Mouse (Mus musculus) left cerebral cortex, postnatal 4 days (tissue): ENCODE data around the gene Galnt7. TPM values are rescaled to one million over a fixed set of nuclear protein-coding genes. Genes with fewer than 3 reads are reported as not detected.

Experiments
- DNase-seq: peaks from one replicate; pipeline ENCODE4 v3.0.0-alpha.2; 2022
- intact Hi-C: fragments of 180-260 bp; cut with DNase I; formaldehyde crosslinking; loops from one replicate; pipeline ENCODE4 v1.15.1; 2025
- total RNA-seq, 2 experiments: library from RNA; stranded (reverse); gene quantifications; 2 replicates each; pipeline ENCODE4 v1.2.3; 2021

Gene Galnt7
- total RNA-seq: 10 to 100 TPM; 10.9 to 13.0 TPM

DNA sequence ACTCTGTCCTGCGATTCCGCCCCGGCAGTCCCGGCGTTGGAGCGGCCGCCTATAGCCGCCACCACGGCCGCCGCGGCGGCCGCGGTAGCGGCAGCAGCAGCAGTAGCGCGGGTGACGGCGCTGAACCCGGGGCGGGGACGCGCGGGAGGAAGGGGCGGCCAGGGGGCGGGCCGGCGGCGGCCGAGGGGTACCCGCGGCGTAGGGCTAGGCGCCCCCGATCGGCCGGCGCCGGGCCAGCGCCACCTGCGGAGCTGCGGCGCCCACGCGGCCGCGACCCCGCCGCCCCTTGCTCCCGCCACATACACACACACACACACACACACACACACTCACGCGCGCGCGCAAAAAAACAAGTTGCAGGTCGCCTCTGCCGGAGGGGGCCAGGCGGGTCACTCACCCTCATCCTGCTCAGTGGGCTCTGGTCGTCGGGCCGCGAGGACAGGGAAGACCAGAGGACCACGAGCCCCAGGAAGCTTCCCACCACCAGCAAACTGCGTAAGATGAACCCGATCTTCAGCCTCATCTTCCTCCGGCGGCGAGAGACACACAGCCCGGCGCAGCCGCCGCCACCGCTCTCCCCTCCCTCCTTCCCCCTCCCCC is at the start of gene Galnt7:
TSS of gene Galnt7 (minus strand) at position 577 of the 600 bp plus-strand sequence.
- intact Hi-C loops: loop anchor here (5.0 to 10.0 kb wide), 2 partner anchors 75 to 142 kb away; no protein-coding TSS in a partner anchor
- DNase-seq: peak; percentile 68

DNA sequence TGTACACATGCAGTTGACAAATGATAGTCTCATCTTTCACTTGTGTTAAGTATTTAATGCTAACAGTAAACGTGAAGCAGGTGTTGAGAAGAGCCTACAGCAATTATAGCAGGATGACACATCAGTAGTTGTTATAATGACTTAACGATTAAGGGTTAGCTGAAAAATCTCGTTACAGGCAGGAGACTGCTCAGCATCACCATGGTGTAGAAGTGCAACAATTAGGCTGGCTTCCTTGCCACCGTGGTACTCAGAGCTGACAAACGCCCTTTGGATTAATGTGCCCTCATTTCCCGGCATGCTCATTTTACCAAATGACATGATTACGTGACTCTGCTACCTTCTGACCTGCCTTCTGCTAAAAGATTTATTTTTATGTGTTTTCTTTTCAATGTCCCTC is 35.8 kb upstream of the Galnt7 start:
- intact Hi-C loops: no loop called here
- no peak for DNase-seq

DNA sequence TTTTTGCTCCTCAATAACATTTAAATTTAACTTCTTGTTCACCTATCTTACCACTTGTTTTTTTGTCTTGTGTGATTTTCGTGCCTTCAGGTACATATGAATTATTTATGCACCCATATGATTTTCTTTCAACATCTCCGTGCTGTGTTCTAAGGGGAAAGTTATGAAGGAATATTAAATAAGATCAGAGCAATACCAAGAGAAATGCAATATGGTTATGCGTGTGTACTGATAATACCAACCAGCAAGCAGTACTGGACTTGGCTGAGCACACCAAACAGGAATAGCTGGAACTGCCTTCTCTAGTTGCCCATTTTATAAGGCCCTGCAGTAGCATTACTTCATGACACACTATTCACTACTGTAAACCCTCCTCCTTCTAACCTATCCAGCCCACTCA is 33.0 kb upstream of the Galnt7 start:
- DNase-seq: no peak
- intact Hi-C loops: no loop called here

DNA sequence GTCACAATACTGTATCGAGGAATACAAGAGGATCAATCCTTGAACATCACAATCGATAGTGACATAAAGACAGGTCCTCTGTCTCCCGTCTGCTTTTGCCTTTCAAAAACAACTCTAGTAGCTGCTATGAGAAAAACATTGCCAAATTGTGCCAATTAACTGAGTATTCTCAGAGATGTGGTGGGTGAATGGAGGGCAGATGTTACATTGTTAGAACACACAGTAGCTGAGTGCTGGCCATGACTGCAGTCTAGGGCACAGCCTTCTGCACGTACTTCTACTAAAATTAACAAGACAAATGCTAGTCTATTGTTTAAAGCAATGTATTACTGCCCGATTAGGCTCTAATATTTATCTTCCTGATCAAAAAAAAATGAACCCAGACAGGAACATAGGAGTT is 27.2 kb upstream of the Galnt7 start:
- intact Hi-C loops: no loop called here
- no peak for DNase-seq

DNA sequence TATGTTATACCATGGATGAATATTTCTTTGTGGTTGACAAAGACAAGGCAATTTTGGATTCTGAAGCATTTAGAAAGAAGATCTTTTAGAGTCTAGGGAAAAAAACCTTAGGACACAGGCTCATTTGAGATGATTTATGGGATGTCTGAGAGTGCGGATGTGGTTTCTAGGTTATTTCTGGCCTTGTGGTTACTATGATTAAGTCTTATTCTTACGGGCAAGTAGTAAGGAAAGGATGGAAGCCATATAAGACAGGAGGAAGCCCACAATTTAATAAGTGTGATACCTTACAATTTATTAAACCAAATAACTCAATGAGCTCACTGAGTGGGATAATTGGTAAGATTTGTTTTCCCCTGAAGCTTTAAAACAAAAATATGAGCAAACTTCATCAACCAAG is 11.3 kb upstream of the Galnt7 start:
- no peak for DNase-seq
- intact Hi-C loops: no loop called here

DNA sequence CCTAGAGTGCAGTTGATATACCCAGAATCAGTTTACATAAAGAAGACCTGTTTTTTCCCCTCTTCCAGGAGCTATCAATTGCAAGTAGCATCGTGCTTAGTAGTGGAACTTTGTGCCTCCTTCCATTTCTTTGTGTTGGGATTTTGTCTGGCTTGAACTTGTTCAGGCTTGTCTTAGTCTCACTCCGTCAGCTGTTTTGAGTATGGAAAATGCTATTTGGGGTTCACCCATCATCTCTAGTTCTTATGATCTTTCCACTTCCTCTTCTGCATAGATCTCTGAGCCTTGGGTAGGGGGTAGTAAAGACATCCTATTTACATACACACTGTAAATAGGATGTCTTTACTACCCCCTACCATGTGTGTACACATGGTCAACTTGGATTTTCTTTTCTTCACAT is 7.2 kb upstream of the Galnt7 start:
- no peak for DNase-seq
- intact Hi-C loops: no loop called here

DNA sequence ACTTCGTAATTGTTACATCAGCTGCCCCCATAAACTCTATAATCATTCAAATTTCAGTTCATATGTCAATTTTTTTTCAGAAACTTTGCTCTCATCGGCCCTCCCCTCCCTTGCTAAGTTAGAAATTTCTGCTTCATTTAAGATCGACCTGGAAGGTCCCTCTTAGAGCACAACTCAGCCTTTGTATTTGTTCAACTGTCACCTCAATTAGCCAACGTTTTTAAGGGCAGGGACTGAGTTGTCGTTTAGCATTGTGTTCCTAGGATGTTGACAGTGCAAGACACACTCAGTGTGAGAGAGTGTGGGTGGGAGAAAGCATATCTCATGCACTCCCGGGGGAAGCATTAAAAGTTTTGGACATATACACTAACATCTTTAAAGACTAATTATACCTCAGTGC is 3.6 kb upstream of the Galnt7 start:
- intact Hi-C loops: loop anchor here (10.0 kb wide), 1 partner anchor 138 kb away; no protein-coding TSS in a partner anchor
- no peak for DNase-seq

DNA sequence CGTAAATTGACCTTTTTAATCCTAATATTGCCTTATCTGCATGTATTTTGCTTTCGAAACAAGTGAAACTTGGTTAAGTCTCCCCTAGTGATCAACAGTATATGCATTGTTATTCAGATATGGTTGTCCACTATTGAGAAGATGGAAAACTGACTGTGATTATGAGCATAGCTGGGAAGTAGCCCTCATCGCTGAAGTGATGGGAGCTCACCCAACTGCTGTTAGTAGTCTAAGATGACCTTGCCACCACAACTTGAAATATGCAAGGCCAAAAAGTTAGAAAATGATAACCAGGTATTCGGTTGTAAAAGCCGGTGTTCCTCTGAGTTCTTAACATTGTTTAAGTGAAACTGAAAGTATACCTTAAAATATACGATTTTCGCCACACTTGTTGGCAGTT is 1.3 kb upstream of the Galnt7 start:
- intact Hi-C loops: loop anchor here (5.0 to 10.0 kb wide), 2 partner anchors 77 to 141 kb away; no protein-coding TSS in a partner anchor

DNA sequence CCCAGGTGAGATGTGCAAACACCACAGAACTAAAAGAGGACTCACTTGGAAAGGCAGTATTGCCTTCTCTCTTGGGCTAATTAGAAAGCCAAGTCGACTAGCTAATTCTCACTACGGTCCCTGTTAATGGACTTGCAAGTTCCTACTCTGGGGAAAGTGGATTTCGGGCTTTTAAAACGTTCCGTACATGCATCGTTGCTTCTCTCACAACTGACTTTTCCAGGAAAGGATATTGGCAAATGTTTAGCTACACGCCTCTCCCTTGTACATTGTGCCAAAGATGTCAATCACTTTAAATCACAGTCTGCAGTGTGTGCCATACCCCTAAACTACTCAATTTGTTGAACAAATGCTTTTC is 915 bp upstream of the Galnt7 start:
- DNase-seq: no peak
- intact Hi-C loops: loop anchor here (5.0 to 10.0 kb wide), 2 partner anchors 76 to 141 kb away; no protein-coding TSS in a partner anchor

More for the DNA sequence above, 1.3 kb upstream of the Galnt7 start:
- DNase-seq: no peak

DNA sequence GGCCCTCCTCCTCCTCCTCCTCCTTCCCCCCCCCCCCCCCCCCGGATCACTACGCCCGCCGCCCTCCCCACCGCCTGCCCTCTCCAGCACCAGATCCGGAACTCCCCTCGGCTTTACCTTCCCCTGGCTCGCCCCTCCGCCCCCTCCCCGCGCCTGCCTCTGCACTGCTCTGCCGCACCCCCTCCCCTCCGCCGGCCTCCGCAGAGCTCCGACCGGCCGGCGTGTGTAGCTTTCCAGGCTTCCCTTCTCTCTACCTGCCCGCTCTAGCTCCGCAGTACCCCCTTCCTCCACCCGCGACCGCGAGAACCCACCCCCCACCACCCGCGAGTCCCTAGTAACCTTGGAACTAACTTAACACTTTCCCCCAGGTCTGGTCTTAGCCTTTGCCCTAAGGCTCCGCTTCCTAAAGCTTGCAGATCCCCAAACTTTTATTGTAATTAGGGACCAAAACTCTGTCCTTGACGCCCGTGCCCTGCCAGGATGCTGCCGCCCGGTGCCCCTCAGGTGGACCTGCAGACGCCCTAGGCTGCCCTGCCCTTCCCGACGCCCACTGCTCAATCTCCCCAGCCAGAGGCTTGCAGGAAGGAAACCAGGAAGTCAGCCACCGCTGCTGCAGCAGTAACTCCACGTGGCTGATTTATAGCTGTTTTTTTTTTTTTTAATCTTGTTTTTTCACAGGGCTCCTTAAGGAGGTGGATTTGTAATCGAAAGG is 380 bp upstream of the Galnt7 start:
- intact Hi-C loops: loop anchor here (5.0 to 10.0 kb wide), 2 partner anchors 76 to 142 kb away; no protein-coding TSS in a partner anchor

DNA sequence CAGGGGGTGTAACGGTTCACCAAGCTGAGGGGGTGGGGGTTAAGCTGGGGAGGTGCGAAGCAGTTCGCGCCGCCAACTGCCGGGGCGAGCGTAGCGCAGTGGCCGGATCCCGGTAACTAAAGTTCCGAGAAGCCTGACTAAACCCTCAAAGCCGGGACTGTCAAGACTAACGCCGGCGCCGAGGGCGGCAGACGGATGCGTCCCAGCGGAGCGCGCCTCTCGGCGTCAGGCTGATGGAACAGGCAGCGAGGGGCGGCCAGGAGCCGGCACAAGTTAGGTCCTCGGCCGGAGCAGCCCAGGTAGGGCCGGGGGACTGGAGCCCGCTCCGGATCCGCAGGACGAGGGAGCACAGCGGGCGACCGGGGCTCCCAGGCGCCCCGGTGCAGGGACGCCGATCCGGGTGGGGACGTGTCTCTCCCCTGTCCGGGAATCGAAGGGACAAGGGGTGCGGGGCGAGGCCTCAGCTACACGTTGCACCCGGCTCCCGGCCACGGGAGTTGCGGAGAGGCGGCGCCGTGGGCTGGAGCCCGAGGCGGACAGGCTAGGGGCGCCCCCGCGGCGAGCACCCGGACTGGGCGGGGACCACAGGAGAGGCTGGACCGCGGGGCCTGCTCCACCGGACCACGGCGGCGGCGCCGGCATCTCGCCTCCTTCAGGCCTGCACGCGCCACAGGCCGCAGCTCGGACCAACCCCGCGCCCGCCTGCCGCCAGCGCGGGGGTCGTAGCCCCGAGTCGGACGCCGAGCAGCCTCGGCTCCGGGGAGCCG is 960 bp downstream of the Galnt7 start:
- intact Hi-C loops: loop anchor here (5.0 to 10.0 kb wide), 2 partner anchors 75 to 143 kb away; no protein-coding TSS in a partner anchor
- DNase-seq: peak; percentile 66

More for the DNA sequence above, 380 bp upstream of the Galnt7 start:
- DNase-seq: peak; percentile 65

DNA sequence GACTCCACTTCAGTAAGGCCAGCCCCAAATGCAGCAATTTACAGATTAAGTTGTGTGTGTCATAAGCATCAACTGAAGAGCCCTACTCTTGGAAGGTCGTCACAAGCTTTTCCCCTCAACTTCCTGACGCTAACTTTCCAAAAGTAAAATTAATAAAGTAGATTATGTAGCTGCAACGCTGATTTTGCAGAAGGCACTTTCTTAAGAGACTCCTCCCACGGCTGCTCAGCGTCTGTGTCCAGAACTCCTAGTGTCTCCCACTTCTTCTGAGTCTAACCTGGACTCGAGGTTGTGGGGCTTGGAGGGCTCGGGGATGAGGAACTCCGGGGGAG is 1.5 kb downstream of the Galnt7 start:
- intact Hi-C loops: loop anchor here (5.0 to 10.0 kb wide), 2 partner anchors 74 to 143 kb away; no protein-coding TSS in a partner anchor
- DNase-seq: no peak

DNA sequence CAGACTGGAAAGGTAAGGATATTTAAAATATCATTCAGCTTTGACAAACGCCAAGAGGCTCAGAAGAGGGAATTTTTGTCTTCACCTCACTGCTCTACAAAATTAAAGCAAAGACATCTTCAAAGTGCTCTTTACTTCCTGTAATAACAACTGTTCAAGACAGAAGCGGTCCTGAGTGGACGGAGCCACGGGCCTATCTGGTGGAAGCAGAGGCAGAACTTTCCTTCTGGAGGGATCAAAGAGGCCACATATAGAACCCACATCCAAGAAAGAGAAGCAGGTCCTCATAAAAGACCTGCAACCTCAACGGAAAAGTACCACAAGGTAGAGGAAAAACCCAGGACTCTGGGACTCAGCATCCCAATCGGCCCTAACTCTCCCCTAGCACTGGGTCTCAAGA is 2.6 kb downstream of the Galnt7 start:
- no peak for DNase-seq
- intact Hi-C loops: loop anchor here (5.0 to 10.0 kb wide), 2 partner anchors 73 to 145 kb away; no protein-coding TSS in a partner anchor

DNA sequence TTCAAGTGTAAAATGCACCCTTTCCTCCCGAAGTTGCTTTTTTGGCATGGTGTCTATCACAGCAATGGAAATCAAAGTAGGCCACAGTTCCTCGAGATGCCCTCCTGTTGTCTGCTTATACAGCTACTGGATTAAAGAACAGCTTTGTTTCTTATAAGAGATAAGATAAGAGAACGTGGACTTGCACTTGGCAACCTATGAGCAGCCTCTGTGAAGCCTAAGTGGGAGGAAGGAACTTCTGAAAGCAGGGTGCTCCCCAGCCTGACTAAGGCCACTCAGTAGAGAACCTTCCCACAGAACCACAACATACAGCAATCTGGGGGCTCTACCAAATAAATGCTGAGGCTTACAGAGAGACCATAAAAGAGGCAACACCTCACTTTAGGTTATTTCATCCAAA is 5.3 kb downstream of the Galnt7 start:
- intact Hi-C loops: no loop called here
- DNase-seq: no peak

DNA sequence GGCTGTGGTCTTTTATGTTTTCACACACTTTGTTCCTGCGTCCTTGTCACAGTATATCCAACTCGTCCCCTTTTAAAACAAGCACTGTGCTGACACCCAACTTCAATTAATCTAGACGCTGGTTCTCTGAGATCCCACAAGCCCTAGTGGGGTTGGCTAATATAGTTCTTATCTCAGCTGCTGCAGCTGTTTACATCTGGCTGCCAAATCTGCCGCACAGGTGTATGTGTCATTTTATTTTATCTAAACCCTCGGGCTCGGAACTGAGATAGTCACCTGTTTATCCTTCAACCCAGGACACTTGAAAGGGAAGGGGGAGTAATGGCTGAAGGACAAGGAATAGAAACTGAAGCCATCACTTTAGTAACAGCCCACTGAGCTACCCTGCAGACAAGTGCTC is 8.6 kb downstream of the Galnt7 start:
- intact Hi-C loops: no loop called here

DNA sequence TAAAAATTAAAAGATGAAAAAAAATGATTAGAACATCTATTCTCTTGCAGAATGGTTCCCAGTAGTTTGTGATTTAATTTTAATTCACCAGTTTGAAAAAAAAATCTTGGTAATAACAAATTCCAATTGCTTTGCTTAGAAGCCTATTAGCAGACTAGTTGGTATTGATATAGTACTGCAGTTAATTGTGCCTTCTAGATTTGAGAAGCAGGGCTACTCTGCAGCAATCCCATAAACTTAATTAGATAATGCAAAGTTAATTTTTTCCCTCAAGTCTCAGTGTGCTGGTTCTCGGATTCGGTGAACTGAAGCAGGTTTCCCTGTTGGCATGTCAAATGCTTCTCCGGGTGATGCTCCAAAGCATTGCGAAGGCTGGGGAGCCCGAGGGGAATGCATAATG is 10.1 kb downstream of the Galnt7 start:
- no peak for DNase-seq
- intact Hi-C loops: no loop called here

More for the DNA sequence above, 8.6 kb downstream of the Galnt7 start:
- DNase-seq: no peak

DNA sequence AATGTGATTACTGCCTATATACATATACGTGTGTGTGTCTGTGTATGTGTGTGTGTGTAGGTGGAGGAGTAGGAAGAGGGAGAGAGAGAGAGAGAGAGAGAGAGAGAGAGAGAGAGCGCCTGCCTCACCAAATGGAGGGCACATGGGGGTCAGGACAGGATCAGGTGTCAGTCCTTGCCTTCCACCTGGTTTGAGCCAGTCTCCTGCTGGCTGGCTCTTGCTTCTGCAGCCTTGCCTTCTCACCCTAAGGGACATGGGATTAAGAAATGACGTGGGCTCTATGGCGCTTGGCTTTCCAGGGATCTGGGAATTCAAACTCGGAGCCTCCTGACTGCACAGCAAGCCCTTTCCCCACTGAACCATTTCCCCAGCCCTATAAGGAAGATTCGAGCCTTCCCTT is 13.9 kb downstream of the Galnt7 start:
- no peak for DNase-seq
- intact Hi-C loops: no loop called here

DNA sequence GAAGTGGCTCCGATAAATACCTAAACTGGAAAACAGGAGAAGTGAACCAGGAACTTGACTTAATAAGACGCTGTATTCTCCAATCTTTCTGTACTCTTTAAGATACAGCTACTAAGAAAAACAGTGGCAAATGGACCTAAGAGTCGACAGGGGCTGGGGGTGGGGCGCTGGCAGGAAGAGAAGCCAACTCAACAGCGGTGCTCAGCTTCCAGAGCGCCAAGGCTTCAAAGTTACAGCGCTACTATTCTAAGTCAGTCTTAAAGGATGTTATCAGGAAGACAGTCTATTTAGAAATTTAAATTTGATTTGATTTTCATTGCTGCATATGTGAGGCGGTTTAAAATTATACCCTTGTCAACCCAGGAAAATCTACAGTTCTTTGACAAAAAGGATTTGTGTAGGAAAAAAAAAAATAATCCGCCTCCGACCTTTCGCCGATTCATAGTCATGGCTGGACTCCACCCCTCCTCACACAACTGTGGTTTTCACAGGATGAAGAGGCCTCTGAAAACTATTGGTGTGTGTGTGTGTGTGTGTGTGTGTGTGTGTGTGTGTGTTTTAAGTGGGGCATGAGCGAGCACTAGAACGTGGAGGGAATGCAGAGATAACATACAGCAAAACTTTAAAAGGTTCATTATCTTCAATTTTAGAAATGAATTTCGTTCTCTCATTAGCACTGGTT is 15.1 kb downstream of the Galnt7 start:
- intact Hi-C loops: no loop called here
- peak; percentile 20 for DNase-seq

DNA sequence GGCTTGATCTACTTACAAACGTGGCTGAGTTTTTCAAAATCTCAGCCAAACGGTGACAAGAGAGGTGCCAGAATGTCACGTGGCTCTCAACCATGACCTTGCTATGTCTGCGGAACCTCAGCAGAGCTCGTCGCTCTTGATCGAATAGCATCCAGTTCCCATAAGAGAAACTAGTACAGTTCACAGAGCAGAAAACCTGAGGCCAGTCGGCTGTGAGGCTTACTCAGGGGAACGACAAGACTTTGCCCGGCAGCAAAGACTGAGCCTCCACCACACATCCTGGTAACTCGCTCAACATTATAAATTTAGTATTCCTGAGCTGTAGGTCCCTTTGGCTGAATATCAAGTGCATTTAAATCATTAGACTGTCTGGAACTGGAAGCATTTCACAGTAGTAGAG is 16.1 kb downstream of the Galnt7 start:
- no peak for DNase-seq
- intact Hi-C loops: no loop called here

DNA sequence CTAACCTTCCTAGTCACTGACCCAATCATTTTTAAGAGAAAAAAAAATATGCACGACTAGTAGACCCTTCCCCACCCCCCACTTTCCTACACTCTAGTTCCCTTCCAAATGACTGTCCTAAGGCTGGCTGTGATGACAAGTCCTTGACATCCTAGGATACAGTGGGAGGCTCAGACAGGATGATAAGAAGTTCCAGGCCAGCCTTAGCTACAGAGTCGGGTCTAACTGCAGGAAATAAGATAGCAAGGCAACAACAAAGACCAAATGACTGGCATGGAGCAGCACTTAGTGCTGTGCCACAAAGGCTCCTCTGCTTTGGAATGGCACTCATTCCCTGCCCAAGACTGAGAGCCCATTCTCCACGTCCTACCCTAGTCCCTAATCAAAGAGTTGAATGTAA is 16.6 kb downstream of the Galnt7 start:
- no peak for DNase-seq
- intact Hi-C loops: no loop called here

DNA sequence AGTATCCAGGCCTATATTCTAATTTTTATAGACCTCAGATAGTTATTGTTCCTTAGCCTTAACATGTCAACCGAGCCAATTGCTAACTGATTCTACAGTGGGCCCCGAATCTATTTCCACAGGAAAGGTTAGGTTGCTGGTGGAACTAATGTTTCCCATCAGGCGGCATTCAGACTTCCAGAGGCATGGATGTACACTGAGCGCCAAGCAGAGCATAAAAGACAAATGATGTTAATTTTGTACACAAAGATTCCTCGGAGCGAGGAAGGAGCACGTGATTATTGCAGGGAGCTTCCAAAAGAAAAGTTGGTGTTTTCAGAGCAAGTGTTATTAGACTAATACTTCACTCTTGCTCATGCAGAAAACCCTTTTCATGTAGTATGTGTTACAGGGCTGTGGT is 21.1 kb downstream of the Galnt7 start:
- no peak for DNase-seq
- intact Hi-C loops: no loop called here
